Mouse (Mus musculus): ENCODE measurements around the gene Rpl12. TPM values are rescaled to one million over a fixed set of nuclear protein-coding genes. Genes with fewer than 3 reads are reported as not detected.

The Rpl12 gene
- polyA plus RNA-seq, 1 experiment: 241 TPM

DNA sequence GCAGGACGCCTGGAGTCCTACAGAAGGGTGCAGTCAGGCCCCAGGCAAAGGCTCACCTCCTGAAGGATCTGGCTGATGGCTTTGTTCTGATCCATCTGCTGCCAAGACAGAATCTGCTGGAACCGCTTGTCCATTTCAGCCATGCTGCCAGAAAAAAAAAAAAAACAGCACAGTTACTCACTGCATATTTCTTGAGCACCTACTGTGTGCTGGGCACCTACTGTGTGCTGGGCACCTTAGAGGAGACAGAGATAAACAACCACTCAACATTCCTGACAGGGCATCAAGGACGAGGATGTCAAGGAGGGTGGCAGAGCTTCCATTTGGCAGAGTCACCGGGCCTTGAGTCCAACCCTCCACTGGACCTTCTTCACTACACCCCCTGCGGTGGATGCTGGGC, 22.6 kb upstream of the Rpl12 start:
- 87% methylated on average over 5 of the region's 5 CpGs for WGBS
- DNase-seq: no peak
- Histone ChIP-seq H3K4me3 (replicated peaks; ENCODE audit: extremely low read depth, low read depth, low read length) (no peak overlapping the region), H3K4me1 (ENCODE audit: control insufficient read depth, insufficient read depth, low read length) (no peaks in the 10 kb centered on the region)
- TF ChIP-seq CTCF (IDR thresholded peaks at IDR 0.05; ENCODE audit: insufficient read depth, low read length) (no peak), POLR2A (IDR thresholded peaks at IDR 0.05; ENCODE audit: borderline replicate concordance, extremely low read depth, low read depth, low read length) (no peak)

DNA sequence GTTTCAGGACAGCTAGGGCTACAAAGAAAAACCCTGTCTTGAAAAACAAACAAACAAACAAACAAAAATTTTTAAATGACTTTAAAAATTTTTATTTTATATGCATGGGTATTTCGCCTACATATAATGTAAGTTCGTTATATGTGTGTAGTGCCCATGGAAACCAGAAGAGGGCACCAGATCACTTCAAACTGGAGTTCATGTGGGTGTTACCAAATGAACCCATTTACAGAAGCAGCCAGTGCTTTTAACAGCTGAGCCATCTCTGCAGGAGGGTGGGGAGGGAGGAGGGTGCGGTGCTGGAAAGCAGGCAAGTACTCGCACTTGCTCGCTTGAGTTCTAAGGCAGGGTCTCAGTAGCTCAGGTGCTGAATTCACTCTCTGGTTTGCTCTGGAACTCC, 21.9 kb upstream of the Rpl12 start:
- TF ChIP-seq POLR2A (IDR thresholded peaks at IDR 0.05; ENCODE audit: borderline replicate concordance, extremely low read depth, low read depth, low read length) (no peak), CTCF (IDR thresholded peaks at IDR 0.05; ENCODE audit: insufficient read depth, low read length) (0 out of 2 replicates have a peak, but pooled peaks have one; percentile 8)
- no peak for DNase-seq
- Histone ChIP-seq H3K4me1 (ENCODE audit: control insufficient read depth, insufficient read depth, low read length) (no peaks in the 10 kb centered on the region), H3K4me3 (replicated peaks; ENCODE audit: extremely low read depth, low read depth, low read length) (no peak overlapping the region)
- WGBS: 82% methylated on average over 5 of the region's 5 CpGs

DNA sequence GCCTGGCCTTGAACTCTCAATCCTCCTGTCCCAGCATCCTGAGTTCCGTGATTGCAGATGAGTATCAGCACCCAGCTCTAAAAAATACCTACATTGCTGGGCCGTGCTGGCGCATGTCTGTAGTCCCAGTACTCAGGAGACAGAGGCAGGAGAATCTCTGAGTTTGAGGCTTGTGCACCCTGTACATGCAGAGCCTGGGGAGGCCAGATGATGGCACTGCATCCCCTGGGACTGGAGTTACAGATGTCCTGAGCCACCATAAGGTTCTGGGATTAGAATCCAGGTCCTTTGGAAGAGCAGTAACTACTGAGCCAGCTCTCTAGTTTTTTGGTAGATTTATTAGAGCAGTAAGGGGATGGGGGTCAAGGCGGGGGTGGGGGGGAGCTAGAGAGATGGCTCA, 20.9 kb upstream of the Rpl12 start:
- 91% methylated on average over 4 of the region's 4 CpGs for WGBS
- H3K4me1 ChIP-seq (ENCODE audit: control insufficient read depth, insufficient read depth, low read length): no peaks in the 10 kb centered on the region
- H3K4me3 ChIP-seq (replicated peaks; ENCODE audit: extremely low read depth, low read depth, low read length): no peak overlapping the region
- DNase-seq: no peak
- TF ChIP-seq POLR2A (IDR thresholded peaks at IDR 0.05; ENCODE audit: borderline replicate concordance, extremely low read depth, low read depth, low read length) (no peak), CTCF (IDR thresholded peaks at IDR 0.05; ENCODE audit: insufficient read depth, low read length) (no peak)

DNA sequence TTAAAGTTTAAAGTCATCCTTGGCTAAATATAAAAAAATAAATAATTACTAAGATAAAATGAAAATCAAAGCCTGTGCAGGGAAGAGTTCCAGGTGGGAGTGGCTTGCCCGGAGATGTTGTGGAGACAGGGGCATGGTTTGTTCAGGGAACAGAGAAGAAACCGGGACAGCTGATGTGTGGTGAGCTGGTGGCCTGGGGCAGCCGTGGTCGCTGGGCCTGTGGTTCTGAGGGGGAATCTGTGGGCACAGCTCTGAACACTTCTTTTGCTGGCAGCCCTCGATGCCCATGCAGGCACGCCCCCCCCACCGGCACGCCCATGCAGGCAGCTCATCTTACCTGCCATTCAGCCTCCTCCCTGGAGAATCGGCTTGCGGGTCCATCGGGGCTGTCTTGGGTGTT, 13.9 kb upstream of the Rpl12 start:
- no peak overlapping the region for H3K4me3 ChIP-seq (replicated peaks; ENCODE audit: extremely low read depth, low read depth, low read length)
- TF ChIP-seq POLR2A (IDR thresholded peaks at IDR 0.05; ENCODE audit: borderline replicate concordance, extremely low read depth, low read depth, low read length) (no peak), CTCF (IDR thresholded peaks at IDR 0.05; ENCODE audit: insufficient read depth, low read length) (no peak)
- no peaks in the 10 kb centered on the region for H3K4me1 ChIP-seq (ENCODE audit: control insufficient read depth, insufficient read depth, low read length)
- DNase-seq: no peak
- 81% methylated on average over 11 of the region's 11 CpGs for WGBS

DNA sequence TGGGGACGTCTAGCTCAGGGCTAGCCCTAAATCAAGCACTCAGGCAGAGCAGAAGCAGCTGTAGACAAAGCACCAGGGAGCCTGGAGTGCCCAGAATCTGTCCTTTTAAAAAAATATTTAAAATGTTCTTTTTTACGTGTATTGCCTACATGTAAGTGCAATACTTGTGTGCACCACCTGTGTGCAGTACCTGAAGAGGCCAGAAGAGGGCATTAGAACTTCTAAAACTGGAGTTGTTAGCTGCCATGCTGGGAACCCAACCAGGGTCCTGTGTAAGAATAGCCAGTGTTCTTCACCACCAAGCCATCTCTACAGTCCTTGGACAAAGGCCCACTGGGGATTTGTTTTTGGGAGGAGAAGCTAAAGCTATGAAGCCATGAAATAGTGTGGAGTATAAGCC, 6.8 kb upstream of the Rpl12 start:
- no peak overlapping the region for H3K4me3 ChIP-seq (replicated peaks; ENCODE audit: extremely low read depth, low read depth, low read length)
- no peak for DNase-seq
- TF ChIP-seq CTCF (IDR thresholded peaks at IDR 0.05; ENCODE audit: insufficient read depth, low read length): no peak
- TF ChIP-seq POLR2A (IDR thresholded peaks at IDR 0.05; ENCODE audit: borderline replicate concordance, extremely low read depth, low read depth, low read length): no peak
- 90% methylated on average over 2 of the region's 2 CpGs for WGBS
- H3K4me1 ChIP-seq (ENCODE audit: control insufficient read depth, insufficient read depth, low read length): no peaks in the 10 kb centered on the region

DNA sequence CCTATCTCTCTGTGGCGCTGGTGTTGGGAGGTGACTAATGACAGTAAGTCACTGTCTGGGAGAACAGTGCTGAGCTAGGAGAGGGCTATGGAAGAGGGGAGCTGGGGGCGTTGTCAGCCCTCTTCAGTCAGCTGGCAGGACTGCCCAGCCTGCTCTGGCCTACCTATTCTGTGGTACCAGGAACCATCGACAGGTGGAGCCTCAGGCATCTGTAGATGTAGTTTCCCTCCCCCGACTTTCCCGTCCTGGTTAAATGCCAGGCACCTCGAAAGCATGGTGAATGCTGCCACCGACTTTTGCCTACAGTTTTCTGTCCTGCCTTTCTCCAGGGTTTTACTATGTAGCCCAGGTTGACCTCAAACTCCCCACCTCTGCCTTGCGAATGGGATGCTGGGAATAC, 4.0 kb upstream of the Rpl12 start:
- TF ChIP-seq POLR2A (IDR thresholded peaks at IDR 0.05; ENCODE audit: borderline replicate concordance, extremely low read depth, low read depth, low read length): no peak
- peak; percentile 23; the same call in 1 of the 2 replicates for TF ChIP-seq CTCF (IDR thresholded peaks at IDR 0.05; ENCODE audit: insufficient read depth, low read length)
- Histone ChIP-seq H3K4me1 (ENCODE audit: control insufficient read depth, insufficient read depth, low read length) (peaks cover 3% of the 10 kb centered on the region; the same call in 1 of the 2 replicates), H3K4me3 (replicated peaks; ENCODE audit: extremely low read depth, low read depth, low read length) (no peak overlapping the region)
- no peak for DNase-seq
- WGBS: 59% methylated on average over 8 of the region's 8 CpGs

DNA sequence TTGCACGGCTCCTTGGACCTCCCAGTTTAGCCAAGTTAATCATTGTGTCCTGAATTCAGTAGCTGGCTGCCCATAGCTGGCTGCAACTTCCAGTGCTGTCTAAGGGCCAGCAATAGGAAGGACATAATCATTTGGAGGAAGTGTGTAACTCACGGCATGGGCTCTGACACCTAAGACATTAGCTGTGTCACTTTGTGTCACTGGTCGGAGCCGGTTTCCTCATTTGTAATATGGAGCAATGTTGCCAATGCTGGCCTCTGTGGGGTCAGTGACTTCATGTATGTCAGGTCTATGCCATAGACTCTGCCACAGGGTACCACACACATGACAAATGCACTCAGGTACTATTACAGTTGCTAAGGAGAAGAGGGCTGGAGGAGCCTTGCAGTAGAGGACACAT, 1.1 kb upstream of the Rpl12 start:
- 80% methylated on average over 4 of the region's 4 CpGs for WGBS
- TF ChIP-seq CTCF (IDR thresholded peaks at IDR 0.05; ENCODE audit: insufficient read depth, low read length) (no peak), POLR2A (IDR thresholded peaks at IDR 0.05; ENCODE audit: borderline replicate concordance, extremely low read depth, low read depth, low read length) (no peak)
- Histone ChIP-seq H3K4me1 (ENCODE audit: control insufficient read depth, insufficient read depth, low read length) (peaks cover 3% of the 10 kb centered on the region; the same call in 1 of the 2 replicates), H3K4me3 (replicated peaks; ENCODE audit: extremely low read depth, low read depth, low read length) (no peak overlapping the region)
- DNase-seq: no peak

DNA sequence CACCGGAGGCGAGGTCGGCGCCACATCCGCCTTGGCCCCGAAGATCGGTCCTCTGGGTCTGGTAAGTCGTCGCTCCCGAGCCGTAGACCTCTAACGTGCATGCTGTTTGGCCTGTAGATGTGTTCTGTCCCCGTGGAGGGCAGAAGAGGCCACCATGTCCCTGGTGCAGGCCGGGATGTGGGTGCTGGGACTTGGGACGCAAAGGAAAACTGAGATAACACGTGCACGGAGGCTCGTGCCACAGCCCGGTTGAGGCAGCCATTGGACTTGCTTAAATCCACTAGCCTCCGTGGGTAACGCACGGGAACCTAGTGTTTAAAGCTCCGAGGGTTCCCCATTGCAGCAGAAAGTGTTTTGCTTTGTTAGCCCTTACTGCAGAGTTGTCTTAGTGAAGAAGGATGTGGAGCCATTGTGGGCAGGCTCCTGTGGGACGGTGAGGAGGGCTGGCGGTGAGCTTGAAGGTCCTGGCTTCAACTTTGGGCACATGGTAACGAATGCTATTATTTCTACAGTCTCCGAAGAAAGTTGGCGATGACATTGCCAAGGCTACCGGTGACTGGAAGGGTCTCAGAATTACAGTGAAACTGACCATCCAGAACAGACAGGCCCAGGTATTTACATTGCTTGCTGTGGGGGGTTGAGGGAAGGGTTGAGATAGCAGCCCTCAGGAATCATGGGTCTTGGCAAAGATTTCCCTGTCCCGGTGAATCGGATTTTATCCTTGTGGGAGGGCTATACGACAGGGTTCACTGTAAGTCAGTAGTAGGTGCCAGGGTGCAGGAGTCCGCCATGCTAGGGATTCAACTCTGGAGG, 909 bp downstream of the Rpl12 start:
- Histone ChIP-seq H3K4me3 (replicated peaks; ENCODE audit: extremely low read depth, low read depth, low read length) (peak overlapping the region; percentile 99), H3K4me1 (ENCODE audit: control insufficient read depth, insufficient read depth, low read length) (peaks cover 3% of the 10 kb centered on the region)
- WGBS: 5% methylated on average over 33 of the region's 33 CpGs
- DNase-seq: no peak
- TF ChIP-seq POLR2A (IDR thresholded peaks at IDR 0.05; ENCODE audit: borderline replicate concordance, extremely low read depth, low read depth, low read length): no peak
- no peak for TF ChIP-seq CTCF (IDR thresholded peaks at IDR 0.05; ENCODE audit: insufficient read depth, low read length)

DNA sequence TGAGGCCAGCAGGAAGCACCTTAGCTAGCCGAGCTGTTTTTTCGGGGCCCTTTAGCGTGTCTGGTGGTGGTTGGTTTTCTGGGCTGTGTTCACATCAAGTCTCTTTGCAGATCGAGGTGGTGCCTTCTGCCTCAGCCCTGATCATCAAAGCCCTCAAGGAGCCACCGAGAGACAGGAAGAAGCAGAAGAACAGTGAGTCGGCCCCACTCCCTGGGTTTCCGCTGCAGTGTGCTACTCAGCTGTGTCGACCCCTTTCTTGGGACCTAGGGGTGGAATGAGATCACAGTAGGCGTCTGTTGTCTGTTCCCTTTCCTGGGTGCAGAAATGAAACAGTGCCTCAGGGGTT, 1.5 kb downstream of the Rpl12 start:
- TF ChIP-seq CTCF (IDR thresholded peaks at IDR 0.05; ENCODE audit: insufficient read depth, low read length) (no peak), POLR2A (IDR thresholded peaks at IDR 0.05; ENCODE audit: borderline replicate concordance, extremely low read depth, low read depth, low read length) (no peak)

DNA sequence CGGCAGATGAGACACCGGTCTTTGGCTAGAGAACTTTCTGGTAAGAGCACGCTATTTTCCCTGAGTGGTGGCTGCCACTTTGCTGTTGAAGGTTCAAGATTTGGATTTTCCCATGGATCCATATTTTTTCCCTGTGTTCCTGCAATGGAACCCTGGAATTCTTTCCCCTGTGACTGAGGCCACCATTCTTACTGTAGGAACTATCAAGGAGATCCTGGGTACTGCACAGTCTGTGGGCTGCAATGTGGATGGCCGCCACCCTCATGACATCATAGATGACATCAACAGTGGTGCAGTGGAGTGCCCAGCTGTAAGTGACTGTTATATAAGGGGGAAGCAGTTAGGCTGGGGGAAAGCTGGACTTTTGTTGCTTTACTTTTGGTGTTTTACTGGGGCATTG, 2.2 kb downstream of the Rpl12 start:
- TF ChIP-seq CTCF (IDR thresholded peaks at IDR 0.05; ENCODE audit: insufficient read depth, low read length) (no peak), POLR2A (IDR thresholded peaks at IDR 0.05; ENCODE audit: borderline replicate concordance, extremely low read depth, low read depth, low read length) (no peak)
- whole genome bisulfite sequencing: 62% methylated on average over 4 of the region's 4 CpGs
- Histone ChIP-seq H3K4me1 (ENCODE audit: control insufficient read depth, insufficient read depth, low read length) (peaks cover 5% of the 10 kb centered on the region), H3K4me3 (replicated peaks; ENCODE audit: extremely low read depth, low read depth, low read length) (no peak overlapping the region)
- DNase-seq: no peak

More for the DNA sequence above, 1.5 kb downstream of the Rpl12 start:
- H3K4me1 ChIP-seq (ENCODE audit: control insufficient read depth, insufficient read depth, low read length): peaks cover 5% of the 10 kb centered on the region
- DNase-seq: no peak
- 21% methylated on average over 9 of the region's 9 CpGs for WGBS
- no peak overlapping the region for H3K4me3 ChIP-seq (replicated peaks; ENCODE audit: extremely low read depth, low read depth, low read length)

All from lung, adult 2 months (tissue).